Mouse (Mus musculus): ENCODE data around the gene Bhlha9.
"Not testable (repeated sequence)": the region's sequence is repeated elsewhere in the genome, so short reads cannot be mapped to it uniquely, and the experiment has no call there.

The Bhlha9 gene

GRCm38 (mm10) chr11:76661790-76662468, 10.3 kb upstream of the Bhlha9 start:
- no peak for DNase-seq (ENCODE audit: low read depth, low spot score)

- DNase-seq (ENCODE audit: low read depth, low spot score): no peak
Measured at GRCm38 (mm10) chr11:76666002-76666649, 6.1 kb upstream of the Bhlha9 start.

- DNase-seq (ENCODE audit: low read depth, low spot score): no peak
Measured at GRCm38 (mm10) chr11:76667807-76668206, 4.5 kb upstream of the Bhlha9 start.

- no peak for DNase-seq (ENCODE audit: low read depth, low spot score)
Measured at GRCm38 (mm10) chr11:76672561-76673384, 503 bp downstream of the Bhlha9 start.

- no peak for DNase-seq (ENCODE audit: low read depth, low spot score)
Measured at GRCm38 (mm10) chr11:76674199-76674598, 1.9 kb downstream of the Bhlha9 start.

- DNase-seq (ENCODE audit: low read depth, low spot score): no peak
Measured at GRCm38 (mm10) chr11:76674704-76675103, 2.4 kb downstream of the Bhlha9 start.

GRCm38 (mm10) chr11:76679508-76679907, 7.2 kb downstream of the Bhlha9 start, which contains the start of gene Trarg1:
Gene Trarg1 (plus strand): TSS chr11:76679808.
- not testable (repeated sequence) for DNase-seq (ENCODE audit: low read depth, low spot score)

- DNase-seq (ENCODE audit: low read depth, low spot score): no peak
Measured at GRCm38 (mm10) chr11:76685604-76686003, 13.3 kb downstream of the Bhlha9 start.

GRCm38 (mm10) chr11:76692096-76692495, 19.8 kb downstream of the Bhlha9 start:
- DNase-seq (ENCODE audit: low read depth, low spot score): no peak

GRCm38 (mm10) chr11:76695810-76696209, 23.5 kb downstream of the Bhlha9 start:
- no peak for DNase-seq (ENCODE audit: low read depth, low spot score)

- no peak for DNase-seq (ENCODE audit: low read depth, low spot score)
Measured at GRCm38 (mm10) chr11:76699626-76700025, 27.4 kb downstream of the Bhlha9 start.

GRCm38 (mm10) chr11:76707656-76708055, 35.4 kb downstream of the Bhlha9 start:
- no peak for DNase-seq (ENCODE audit: low read depth, low spot score)

- DNase-seq (ENCODE audit: low read depth, low spot score): no peak
Measured at GRCm38 (mm10) chr11:76708066-76708465, 35.8 kb downstream of the Bhlha9 start.

GRCm38 (mm10) chr11:76708881-76709280, 36.6 kb downstream of the Bhlha9 start:
- DNase-seq (ENCODE audit: low read depth, low spot score): no peak

- no peak for DNase-seq (ENCODE audit: low read depth, low spot score)
Measured at GRCm38 (mm10) chr11:76709625-76710452, 37.6 kb downstream of the Bhlha9 start.

- DNase-seq (ENCODE audit: low read depth, low spot score): no peak
Measured at GRCm38 (mm10) chr11:76717000-76717399, 44.7 kb downstream of the Bhlha9 start.
